Mouse (Mus musculus): ENCODE data around the gene Lrrc3.

Gene Lrrc3

DNA sequence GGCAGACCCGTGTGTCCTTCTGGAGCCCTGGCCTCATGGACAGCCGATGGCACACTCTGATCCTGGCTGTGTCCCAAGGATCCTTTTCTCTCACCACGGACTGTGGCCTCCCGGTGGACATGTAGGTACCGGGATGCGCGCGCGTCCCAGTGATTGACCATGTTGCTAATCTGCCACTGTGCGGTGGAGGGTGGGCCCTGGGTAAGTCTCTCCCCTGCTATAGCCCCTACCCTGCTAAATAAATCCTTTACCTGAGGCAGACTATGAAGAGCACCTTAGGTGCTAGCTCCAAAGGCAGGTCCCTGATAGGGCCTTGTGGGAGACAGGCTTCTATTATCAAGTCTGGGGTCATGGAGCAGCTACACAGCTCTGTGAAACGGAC, 37.6 kb downstream of the Lrrc3 start:
- no peak for DNase-seq

DNA sequence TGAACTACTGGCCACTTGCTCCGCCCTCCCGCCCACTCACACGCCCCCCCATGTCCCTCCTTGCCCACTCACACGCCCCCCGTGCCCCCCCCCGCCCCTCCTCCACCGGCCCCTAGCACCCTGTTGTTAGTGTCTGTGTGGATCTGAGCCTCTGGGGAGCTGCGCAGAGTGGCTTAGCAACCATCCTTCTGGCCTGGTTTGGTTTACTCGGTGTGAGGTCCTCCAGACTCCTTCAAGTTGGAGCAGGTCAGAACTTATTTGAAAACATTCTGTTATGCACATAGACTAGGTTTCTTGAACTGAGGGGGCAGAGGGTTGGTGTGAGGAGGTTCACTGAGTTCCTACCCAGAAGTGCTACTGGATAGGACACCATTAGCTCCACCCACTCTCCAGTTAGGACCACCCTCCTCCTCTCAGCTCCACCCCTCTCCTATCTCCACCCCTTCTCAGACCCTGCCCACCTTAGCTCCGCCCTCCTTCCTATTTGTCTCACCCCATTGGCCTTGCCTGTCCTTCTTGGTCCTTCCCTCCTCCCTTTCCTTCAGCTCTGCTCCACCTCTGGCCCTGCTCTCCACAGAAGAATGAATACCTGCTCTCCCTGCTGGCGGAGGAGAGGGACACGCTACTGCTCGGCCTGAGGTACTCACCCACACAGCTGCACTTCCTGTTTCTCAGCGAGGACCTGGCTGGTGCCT, 38.1 kb downstream of the Lrrc3 start:
- peak; percentile 65 to 66 for DNase-seq

GRCm38 (mm10) chr10:77861675-77862074, 40.7 kb downstream of the Lrrc3 start, which contains the start of gene Gm3285:
Gm3285 (plus strand) TSS chr10:77861975.
- DNase-seq, result no peak

- no peak for DNase-seq
Measured at GRCm38 (mm10) chr10:77852559-77852958, 49.8 kb downstream of the Lrrc3 start, which contains the start of gene Gm10318. Gm10318 (plus strand) TSS chr10:77852859.

Measured in lung, postnatal 4 days (tissue).